Mouse (Mus musculus): ENCODE data around the gene Pla1a. TPM values are rescaled to one million over a fixed set of nuclear protein-coding genes. Genes with fewer than 3 reads are reported as not detected.
"Not testable (repeated sequence)": the region's sequence is repeated elsewhere in the genome, so short reads cannot be mapped to it uniquely, and the experiment has no call there.

Gene Pla1a
- total RNA-seq, 2 experiments from 2014 or later, result 27.9 to 28.6 TPM

- no peak for DNase-seq (ENCODE audit: low spot score in 2 of 2)
Observed at GRCm38 (mm10) chr16:38459990-38460389, 27.0 kb upstream of the Pla1a start.

DNA sequence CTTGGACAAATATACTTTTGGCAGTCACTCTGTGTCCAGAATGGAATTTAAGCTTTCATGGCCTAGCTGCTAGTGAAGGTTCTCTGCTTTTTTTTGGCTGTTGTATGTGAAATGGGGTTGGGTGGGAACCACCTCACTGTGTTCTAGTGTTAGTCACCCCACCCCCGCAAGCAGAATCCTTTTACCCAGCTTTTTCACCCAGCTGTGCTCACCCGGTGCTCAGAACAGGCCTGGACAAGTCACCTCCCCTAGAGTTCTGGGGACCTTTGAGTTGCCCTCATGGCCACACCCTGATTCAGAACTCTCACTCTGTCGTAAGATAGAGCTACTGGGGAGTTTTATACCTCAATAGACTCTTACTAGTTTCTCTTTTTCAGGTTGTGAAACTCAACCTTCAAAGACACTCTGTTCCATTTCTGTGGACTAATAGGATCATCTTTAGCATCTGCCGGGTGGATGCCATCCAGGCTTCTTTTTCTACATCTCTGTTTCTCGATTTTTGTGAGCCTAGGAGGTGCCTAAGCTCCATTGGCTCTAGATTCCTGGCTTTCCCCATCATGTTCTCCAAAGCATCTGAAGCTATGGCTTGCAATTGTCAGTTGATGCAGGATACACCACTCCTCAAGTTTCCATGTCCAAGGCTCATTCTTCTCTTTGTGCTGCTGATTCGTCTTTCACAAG is 25.8 kb upstream of the Pla1a start:
- no peak for DNase-seq (ENCODE audit: low spot score in 2 of 2)

GRCm38 (mm10) chr16:38456812-38457567 is 24.0 kb upstream of the Pla1a start:
- no peak for DNase-seq (ENCODE audit: low spot score in 2 of 2)

GRCm38 (mm10) chr16:38455511-38456418 is 22.8 kb upstream of the Pla1a start, which contains the start of gene Cd80:
Gene Cd80, plus strand, starts transcription at chr16:38455561.
- DNase-seq (ENCODE audit: low spot score in 2 of 2), result no peak

GRCm38 (mm10) chr16:38454533-38455254 is 21.7 kb upstream of the Pla1a start:
- DNase-seq (ENCODE audit: low spot score in 2 of 2), result no peak

DNA sequence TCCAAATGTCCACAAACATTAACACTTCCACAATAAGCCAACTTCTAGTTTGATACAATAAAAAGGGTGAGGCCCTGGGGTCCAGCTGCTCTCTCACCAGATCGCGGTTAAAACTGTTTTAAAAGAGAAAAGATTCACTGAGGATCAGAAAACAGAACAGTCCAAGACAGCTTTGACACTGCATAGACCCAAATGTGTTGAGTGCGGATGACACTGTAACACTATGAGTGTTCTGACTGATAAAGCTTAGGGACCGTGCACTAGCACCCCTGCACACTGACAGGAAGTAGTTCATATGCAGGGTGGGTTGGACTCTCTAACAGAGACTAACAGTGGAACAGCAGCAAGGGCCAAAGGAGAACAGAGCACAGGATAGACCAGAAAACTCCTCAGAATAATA is 21.0 kb upstream of the Pla1a start:
- DNase-seq (ENCODE audit: low spot score in 2 of 2), result no peak

GRCm38 (mm10) chr16:38453203-38453553 is 20.2 kb upstream of the Pla1a start:
- DNase-seq (ENCODE audit: low spot score in 2 of 2), result no peak

- peak; percentile 81 to 88 for DNase-seq (ENCODE audit: low spot score in 2 of 2)
Observed at GRCm38 (mm10) chr16:38452442-38453202, 19.7 kb upstream of the Pla1a start, which contains the start of gene Adprh. Gene Adprh, minus strand, starts transcription at chr16:38452703.

DNA sequence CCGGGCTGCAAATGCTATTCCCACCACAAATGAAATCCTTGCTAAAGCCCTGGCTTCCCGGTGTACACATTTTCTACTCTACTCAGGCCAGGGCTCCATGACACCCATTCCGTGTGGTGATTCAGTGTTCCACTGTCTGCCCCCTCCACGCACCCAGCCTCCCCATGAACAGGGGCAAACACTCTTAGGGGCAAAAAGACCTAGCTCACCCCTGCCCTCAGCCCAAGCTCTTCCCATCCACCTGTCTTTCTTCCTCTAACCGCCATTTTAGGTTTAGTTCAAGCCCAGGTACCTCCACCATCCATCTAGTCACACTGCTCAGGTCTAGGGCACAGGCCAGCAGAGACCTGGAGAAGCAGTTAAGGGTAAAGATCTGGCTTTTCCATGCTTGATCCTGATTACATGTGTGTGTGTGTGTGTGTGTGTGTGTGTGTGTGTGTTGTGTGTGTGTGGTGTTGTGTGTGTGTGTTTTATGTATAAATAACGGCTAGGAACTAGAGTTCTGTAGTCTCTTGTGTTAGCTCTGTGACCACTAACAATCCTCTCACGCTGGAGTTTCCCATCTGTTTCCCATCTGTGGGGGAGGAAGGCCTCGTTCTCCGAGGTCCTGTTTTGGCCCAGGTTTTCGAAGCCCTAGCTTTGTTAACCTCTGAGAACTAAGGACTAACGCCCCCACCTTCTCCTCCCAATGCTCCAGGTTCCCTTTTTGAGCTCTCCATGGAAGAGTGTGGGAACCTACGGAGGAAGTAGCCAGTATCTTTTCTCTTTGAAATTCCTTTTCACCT is 18.7 kb upstream of the Pla1a start:
- no peak for DNase-seq (ENCODE audit: low spot score in 2 of 2)

DNA sequence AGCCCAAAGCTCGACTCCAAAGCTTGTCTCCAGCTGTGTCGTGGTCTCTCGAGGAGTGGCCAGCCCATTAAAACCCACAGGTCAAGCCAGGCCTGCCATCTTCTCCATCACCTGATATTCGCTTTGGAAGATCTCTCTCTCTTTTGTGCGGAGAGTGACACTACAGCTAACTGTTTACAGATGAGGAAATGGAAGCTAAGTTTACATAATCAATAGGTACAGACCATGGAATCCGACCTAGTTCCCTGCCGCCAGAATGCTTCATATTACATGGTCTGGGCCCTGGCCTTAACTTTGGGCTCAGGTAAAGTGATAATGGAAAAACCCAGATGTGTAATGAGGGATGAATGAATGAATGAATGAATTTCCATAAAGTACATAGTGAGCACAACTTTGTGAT is 17.8 kb upstream of the Pla1a start:
- no peak for DNase-seq (ENCODE audit: low spot score in 2 of 2)

GRCm38 (mm10) chr16:38448458-38448857 is 15.5 kb upstream of the Pla1a start:
- DNase-seq (ENCODE audit: low spot score in 2 of 2), result no peak

DNA sequence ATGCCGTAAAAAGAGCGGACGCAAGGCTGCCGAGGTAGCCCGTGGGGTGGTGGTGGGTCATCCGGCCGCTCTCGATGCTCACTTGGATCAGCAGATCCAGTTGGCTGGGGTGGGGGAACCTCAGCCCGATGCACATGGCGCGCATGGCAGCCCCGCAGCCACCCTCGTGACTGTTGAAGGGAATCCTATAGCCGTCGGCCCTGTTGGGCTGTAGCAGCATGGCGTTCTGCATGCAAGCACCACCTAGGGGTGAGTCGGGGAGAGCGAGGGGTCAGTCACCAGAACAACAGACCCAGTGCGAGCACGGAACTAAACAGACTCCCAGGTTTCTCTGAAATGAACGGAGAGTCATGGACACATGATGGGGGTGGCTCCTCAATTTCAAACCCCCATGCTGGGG is 14.4 kb upstream of the Pla1a start:
- DNase-seq (ENCODE audit: low spot score in 2 of 2), result no peak

- not testable (repeated sequence) for DNase-seq (ENCODE audit: low spot score in 2 of 2)
Observed at GRCm38 (mm10) chr16:38446141-38446540, 13.2 kb upstream of the Pla1a start.

- DNase-seq (ENCODE audit: low spot score in 2 of 2), result no peak
Observed at GRCm38 (mm10) chr16:38445576-38445975, 12.6 kb upstream of the Pla1a start.

DNA sequence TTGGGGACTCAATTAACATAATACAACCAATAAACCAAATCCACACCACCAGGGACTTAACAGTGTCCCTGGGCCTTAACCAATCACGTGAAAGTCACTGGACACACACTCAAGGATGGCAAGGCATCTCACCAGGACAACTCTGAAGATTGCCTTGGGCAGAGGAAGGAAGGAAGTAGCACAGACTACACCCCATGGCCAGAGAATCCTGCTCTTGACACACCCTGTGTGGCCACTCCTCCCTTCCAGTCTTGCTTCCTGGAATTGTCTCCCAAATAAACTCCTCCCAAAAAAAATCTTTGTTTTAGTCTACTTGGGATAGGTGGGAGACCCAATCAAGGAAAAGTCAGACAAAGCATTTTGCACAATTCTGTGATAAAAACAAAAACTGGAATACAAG is 12.1 kb upstream of the Pla1a start:
- DNase-seq (ENCODE audit: low spot score in 2 of 2), result no peak

DNA sequence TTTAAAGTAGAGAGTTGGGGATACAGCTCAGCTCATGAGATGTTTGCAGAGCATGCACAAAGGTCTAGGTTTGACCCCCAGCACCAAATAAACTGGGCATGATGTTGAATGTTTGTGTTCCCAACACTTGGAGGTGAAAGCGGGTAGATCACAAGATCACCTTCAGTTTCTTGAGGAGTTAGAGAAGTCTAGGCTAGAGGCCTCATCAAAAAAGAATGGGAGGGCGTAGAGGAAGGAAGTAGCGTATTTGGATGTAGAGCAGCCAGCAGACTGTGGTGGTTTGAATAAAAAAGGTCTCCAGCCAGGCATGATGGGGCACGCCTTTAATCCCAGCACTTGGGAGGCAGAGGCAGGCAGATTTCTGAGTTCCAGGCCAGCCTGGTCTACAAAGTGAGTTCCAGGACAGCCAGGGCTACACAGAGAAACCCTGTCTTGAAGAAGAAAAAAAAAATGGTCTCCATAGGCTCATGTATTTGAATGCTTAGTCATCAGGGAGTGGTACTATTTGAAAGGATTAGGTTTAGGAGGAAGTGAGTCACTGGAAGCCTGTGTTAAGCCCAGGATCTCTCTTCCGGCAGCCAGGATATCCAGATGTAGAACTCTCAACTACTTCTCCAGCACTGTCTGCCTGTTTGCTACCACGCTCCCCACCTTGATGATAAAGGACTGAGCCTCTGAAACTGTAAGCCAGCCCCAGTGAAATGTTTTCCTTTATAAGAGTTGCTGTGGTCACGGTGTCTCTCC is 10.9 kb upstream of the Pla1a start:
- DNase-seq (ENCODE audit: low spot score in 2 of 2), result no peak

- no peak for DNase-seq (ENCODE audit: low spot score in 2 of 2)
Observed at GRCm38 (mm10) chr16:38442216-38442615, 9.3 kb upstream of the Pla1a start.

- DNase-seq (ENCODE audit: low spot score in 2 of 2), result no peak
Observed at GRCm38 (mm10) chr16:38441611-38442010, 8.7 kb upstream of the Pla1a start.

GRCm38 (mm10) chr16:38440403-38440802 is 7.5 kb upstream of the Pla1a start:
- no peak for DNase-seq (ENCODE audit: low spot score in 2 of 2)

All from adrenal gland, postnatal 4 days (tissue).